ENCODE assay signal across 8 mouse cellular contexts in the genomic region with DNA sequence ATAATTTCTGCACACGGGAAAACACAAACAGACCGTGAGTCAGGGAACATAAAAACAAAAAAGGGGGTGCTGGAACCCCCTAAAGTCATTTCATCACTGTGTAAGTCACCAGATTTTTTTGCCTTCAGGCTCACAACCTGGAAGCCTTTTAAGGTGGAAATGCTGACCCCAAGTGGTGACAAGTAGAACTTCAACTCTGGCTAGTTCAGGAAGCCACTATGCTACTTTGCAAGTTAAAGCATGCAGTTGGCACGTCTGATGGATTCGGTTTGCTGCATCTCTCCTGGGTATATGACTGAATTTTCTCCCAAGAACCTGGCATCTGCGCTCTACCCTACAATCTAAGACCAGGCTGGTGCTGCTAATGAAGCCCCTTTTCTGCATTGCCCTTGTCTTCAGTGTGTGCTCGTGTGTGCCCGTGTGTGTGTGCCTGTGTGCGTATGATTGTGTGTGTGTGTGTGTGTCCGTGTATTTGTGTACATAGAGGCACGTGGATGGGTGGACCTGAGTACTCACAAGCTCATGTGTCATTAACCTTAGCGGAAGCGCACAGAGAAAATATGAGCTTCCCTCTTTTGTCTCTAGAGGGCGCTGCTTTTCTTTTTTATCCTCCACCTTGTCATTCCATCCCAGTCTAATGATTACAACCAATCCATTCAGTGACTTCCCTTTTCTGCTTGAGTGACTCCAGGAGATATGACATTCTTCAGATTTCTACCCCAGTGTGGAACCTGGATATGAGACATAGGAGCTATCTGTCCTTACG. TPM values are rescaled to one million over a fixed set of nuclear protein-coding genes. Genes with fewer than 3 reads are reported as not detected.
DNase-seq lines count a peak whose midpoint lies in the region; ATAC-seq and TF ChIP-seq lines count a peak whose summit lies in the region.

No protein-coding gene starts in this region.

- DNase-seq in urinary bladder, postnatal 36 days (ENCODE audit: low spot score in 2 of 2) = peak; percentile 34 to 38
- no peak for DNase-seq in urinary bladder, postnatal 10 days (ENCODE audit: low spot score)
- peak; percentile 17 for DNase-seq in cerebellum, adult 9-11 months
- DNase-seq in frontal cortex, adult 2 months (ENCODE audit: extremely low spot score in 1 of 2, low spot score in 1 of 2) = peak; percentile 55 to 86
- DNase-seq in naive thymus-derived CD4-positive, alpha-beta T cell, adult 2 months (ENCODE audit: low read depth) = peak; percentile 91
- peak; percentile 42 for DNase-seq in stomach, postnatal 0 days (ENCODE audit: low spot score)

- 12% methylated on average over 14 of the region's 14 CpGs for WGBS in intestine, postnatal 0 days
- 11% methylated on average over 14 of the region's 14 CpGs for WGBS in liver, embryonic 12.5 days (ENCODE audit: insufficient replicate concordance)
- 15% methylated on average over 14 of the region's 14 CpGs for WGBS in stomach, postnatal 0 days

- H3K4me2 ChIP-seq in intestine, postnatal 0 days (replicated peaks; ENCODE audit: low read depth) = peak overlapping the region; percentile 62
- peak overlapping the region; percentile 64 for H3K4me2 ChIP-seq in liver, embryonic 12.5 days
- H3K4me2 ChIP-seq in stomach, postnatal 0 days (replicated peaks; ENCODE audit: low read depth) = peak overlapping the region; percentile 42

- H3K4me1 ChIP-seq in intestine, postnatal 0 days (replicated peaks; ENCODE audit: control insufficient read depth, insufficient read depth, low read length) = no peaks in the 10 kb centered on the region
- H3K4me1 ChIP-seq in liver, embryonic 12.5 days = peaks cover 8% of the 10 kb centered on the region
- H3K4me1 ChIP-seq in stomach, postnatal 0 days (replicated peaks; ENCODE audit: control insufficient read depth, insufficient read depth) = no peaks in the 10 kb centered on the region

- H3K9ac ChIP-seq in intestine, postnatal 0 days (ENCODE audit: low read depth, low read length) = no peak overlapping the region
- H3K9ac ChIP-seq in liver, embryonic 12.5 days = peak overlapping the region; percentile 36; the same call in 1 of the 2 replicates
- no peak overlapping the region for H3K9ac ChIP-seq in stomach, postnatal 0 days (ENCODE audit: low read length)

- H3K4me3 ChIP-seq in intestine, postnatal 0 days (ENCODE audit: low read depth, low read length) = no peak overlapping the region
- peak overlapping the region; percentile 23 for H3K4me3 ChIP-seq in liver, embryonic 12.5 days
- H3K4me3 ChIP-seq in stomach, postnatal 0 days (ENCODE audit: low read depth, low read length) = no peak overlapping the region

- H3K27ac ChIP-seq in intestine, postnatal 0 days (ENCODE audit: low read depth, low read length) = no peak overlapping the region
- H3K27ac ChIP-seq in liver, embryonic 12.5 days = no peak overlapping the region
- H3K27ac ChIP-seq in stomach, postnatal 0 days (replicated peaks) = no peak overlapping the region

- peak; percentile 80 for TF ChIP-seq CTCF in intestine, postnatal 0 days (IDR thresholded peaks at IDR 0.05; ENCODE audit: low read depth)
- TF ChIP-seq CTCF in stomach, postnatal 0 days (IDR thresholded peaks at IDR 0.05; ENCODE audit: low read depth) = peak; percentile 84

- ATAC-seq in intestine, postnatal 0 days = peak; percentile 52
- peak; percentile 40; the same call in 1 of the 2 replicates for ATAC-seq in liver, embryonic 12.5 days
- ATAC-seq in stomach, postnatal 0 days (ENCODE audit: low FRiP score, low TSS enrichment) = peak; percentile 63

- no peaks in the 10 kb centered on the region for H3K36me3 ChIP-seq in intestine, postnatal 0 days (ENCODE audit: control insufficient read depth, insufficient read depth)
- H3K36me3 ChIP-seq in liver, embryonic 12.5 days = no peaks in the 10 kb centered on the region
- H3K36me3 ChIP-seq in stomach, postnatal 0 days (ENCODE audit: control insufficient read depth, insufficient read depth, low read length) = no peaks in the 10 kb centered on the region

- H3K27me3 ChIP-seq in intestine, postnatal 0 days (replicated peaks; ENCODE audit: control insufficient read depth, insufficient read depth, low read length) = no peaks in the 10 kb centered on the region
- peaks cover 49% of the 10 kb centered on the region for H3K27me3 ChIP-seq in liver, embryonic 12.5 days (replicated peaks)
- H3K27me3 ChIP-seq in stomach, postnatal 0 days (ENCODE audit: control insufficient read depth, insufficient read depth, low read length) = no peaks in the 10 kb centered on the region

- no peaks in the 10 kb centered on the region for H3K9me3 ChIP-seq in intestine, postnatal 0 days (ENCODE audit: control insufficient read depth)
- no peaks in the 10 kb centered on the region for H3K9me3 ChIP-seq in liver, embryonic 12.5 days (replicated peaks)
- no peaks in the 10 kb centered on the region for H3K9me3 ChIP-seq in stomach, postnatal 0 days (ENCODE audit: control insufficient read depth, low read length)

- no peak for TF ChIP-seq EP300 in stomach, postnatal 0 days (optimal IDR thresholded peaks at IDR 0.05)

RNA-seq across cellular contexts. Expression of gene Dntt, which starts 12.9 kb away (rescaled TPM):
- polyA plus RNA-seq in frontal cortex, adult 2 months (2012; rRNA removed) = 0.06 and 0.12 TPM in 2 replicates
- not detected in 2 replicates for polyA plus RNA-seq in intestine, postnatal 0 days (2015; fragmentation: Nextera tagmentation; extraction: Ambion mirVana)
- 0.06 TPM in 1 of 2 replicates, not detected in the other for polyA plus RNA-seq in liver, embryonic 12.5 days (2016; fragmentation: Nextera tagmentation; extraction: Ambion mirVana)
- polyA plus RNA-seq in stomach, postnatal 0 days (2015; fragmentation: Nextera tagmentation; extraction: Ambion mirVana) = not detected in 2 replicates

RNA-seq across cellular contexts. Expression of gene Blnk, which starts 21.8 kb away (rescaled TPM):
- 6.9 and 7.2 TPM in 2 replicates for polyA plus RNA-seq in frontal cortex, adult 2 months (2012; rRNA removed)
- polyA plus RNA-seq in intestine, postnatal 0 days (2015; fragmentation: Nextera tagmentation; extraction: Ambion mirVana) = 21.2 and 23.8 TPM in 2 replicates
- polyA plus RNA-seq in liver, embryonic 12.5 days (2016; fragmentation: Nextera tagmentation; extraction: Ambion mirVana) = 0.37 and 0.45 TPM in 2 replicates
- polyA plus RNA-seq in stomach, postnatal 0 days (2015; fragmentation: Nextera tagmentation; extraction: Ambion mirVana) = 8.7 and 9.9 TPM in 2 replicates
